Comparison of ENCODE assay signal across 23 mouse cellular contexts in genomic region chr15:92840035-92840434, GRCm38 (mm10).
DNase-seq lines count a peak whose midpoint lies in the region; ATAC-seq lines count a peak whose summit lies in the region.
"Had no signal": no experiment of that assay in that cellular context is flagged by ENCODE, and none has a peak within 500 bp of the region (broad histone marks: within the 10 kb centered on the region; RNA-seq: fewer than 3 reads in every experiment).

No protein-coding gene starts in this region.

- 73% methylated on average over 5 of the region's 5 CpGs for WGBS in hindbrain, embryonic 14.5 days
- WGBS in hindbrain, embryonic 11.5 days, result 77% methylated on average over 5 of the region's 5 CpGs
- 46% methylated on average over 5 of the region's 5 CpGs for WGBS in neural tube, embryonic 15.5 days
- WGBS in forebrain, embryonic 16.5 days, result 60% methylated on average over 5 of the region's 5 CpGs

- peaks cover 6% of the 10 kb centered on the region for H3K4me1 ChIP-seq in hindbrain, embryonic 14.5 days (replicated peaks; ENCODE audit: control insufficient read depth, insufficient read depth, low read length)
- H3K4me1 ChIP-seq in hindbrain, embryonic 11.5 days (replicated peaks; ENCODE audit: control insufficient read depth, insufficient read depth, low read length), result no peaks in the 10 kb centered on the region
- peaks cover 15% of the 10 kb centered on the region for H3K4me1 ChIP-seq in neural tube, embryonic 15.5 days
- H3K4me1 ChIP-seq in forebrain, embryonic 16.5 days (replicated peaks; ENCODE audit: control insufficient read depth, insufficient read depth, low read length), result peaks cover 12% of the 10 kb centered on the region
- H3K4me1 ChIP-seq: kidney, embryonic 15.5 days had no signal

- no peaks in the 10 kb centered on the region for H3K27me3 ChIP-seq in hindbrain, embryonic 14.5 days (ENCODE audit: control insufficient read depth, insufficient read depth, low read length)
- no peaks in the 10 kb centered on the region for H3K27me3 ChIP-seq in hindbrain, embryonic 11.5 days (ENCODE audit: control insufficient read depth, insufficient read depth, low read length)
- H3K27me3 ChIP-seq in neural tube, embryonic 15.5 days (replicated peaks), result no peaks in the 10 kb centered on the region
- H3K27me3 ChIP-seq in forebrain, embryonic 16.5 days (replicated peaks; ENCODE audit: control insufficient read depth, insufficient read depth, low read length), result no peaks in the 10 kb centered on the region
- H3K27me3 ChIP-seq: kidney, embryonic 15.5 days had no signal

- no peak for DNase-seq in hindbrain, embryonic 14.5 days (ENCODE audit: low spot score)
- DNase-seq in hindbrain, embryonic 11.5 days (ENCODE audit: low spot score), result no peak
- DNase-seq in neural tube, embryonic 10.5 days (ENCODE audit: extremely low spot score, low spot score), result no peak
- no peak for DNase-seq in retina, postnatal 1 day
- no peak for DNase-seq in urinary bladder, adult 18-20 months (ENCODE audit: low spot score in 2 of 2)
- DNase-seq: adrenal gland, postnatal 36 days; gastrocnemius, postnatal 36 days; heart, adult 18-20 months; heart, postnatal 36 days; kidney, adult 11 months; kidney, postnatal 25 days; liver; lung, adult 2 months; lung, postnatal 10 days had no signal

- no peak overlapping the region for H3K9ac ChIP-seq in hindbrain, embryonic 14.5 days
- no peak overlapping the region for H3K9ac ChIP-seq in hindbrain, embryonic 11.5 days (ENCODE audit: low read depth, low read length)
- no peak overlapping the region for H3K9ac ChIP-seq in neural tube, embryonic 15.5 days (replicated peaks)
- H3K9ac ChIP-seq in forebrain, embryonic 16.5 days (replicated peaks; ENCODE audit: low read depth, low read length), result no peak overlapping the region
- H3K9ac ChIP-seq: kidney, embryonic 15.5 days; liver, embryonic 14.5 days had no signal

- H3K9me3 ChIP-seq in hindbrain, embryonic 14.5 days (ENCODE audit: control insufficient read depth, low read length), result no peaks in the 10 kb centered on the region
- H3K9me3 ChIP-seq in hindbrain, embryonic 11.5 days (ENCODE audit: control insufficient read depth, low read length), result no peaks in the 10 kb centered on the region
- no peaks in the 10 kb centered on the region for H3K9me3 ChIP-seq in neural tube, embryonic 15.5 days (replicated peaks)
- H3K9me3 ChIP-seq in forebrain, embryonic 16.5 days (ENCODE audit: control insufficient read depth, low read length), result no peaks in the 10 kb centered on the region
- H3K9me3 ChIP-seq: kidney, embryonic 15.5 days had no signal

- H3K4me3 ChIP-seq in hindbrain, embryonic 14.5 days (replicated peaks; ENCODE audit: low read length), result no peak overlapping the region
- H3K4me3 ChIP-seq in hindbrain, embryonic 11.5 days (ENCODE audit: low read depth, low read length), result no peak overlapping the region
- no peak overlapping the region for H3K4me3 ChIP-seq in neural tube, embryonic 15.5 days (replicated peaks)
- H3K4me3 ChIP-seq in forebrain, embryonic 16.5 days (replicated peaks; ENCODE audit: low read length), result no peak overlapping the region
- H3K4me3 ChIP-seq: erythroblast, embryonic 14.5 days; kidney, embryonic 15.5 days had no signal

- peak overlapping the region; percentile 51 for H3K27ac ChIP-seq in hindbrain, embryonic 14.5 days
- H3K27ac ChIP-seq in hindbrain, embryonic 11.5 days (ENCODE audit: low read depth, low read length), result no peak overlapping the region
- H3K27ac ChIP-seq in neural tube, embryonic 15.5 days (replicated peaks), result peak overlapping the region; percentile 41
- peak overlapping the region; percentile 47; the same call in 1 of the 2 replicates for H3K27ac ChIP-seq in forebrain, embryonic 16.5 days (ENCODE audit: low read length)
- H3K27ac ChIP-seq: kidney, embryonic 15.5 days; liver, embryonic 14.5 days; macrophage had no signal

- ATAC-seq in hindbrain, embryonic 14.5 days (ENCODE audit: low FRiP score), result peak; percentile 34; the same call in 1 of the 2 replicates
- ATAC-seq in hindbrain, embryonic 11.5 days (ENCODE audit: low FRiP score), result no peak
- no peak for ATAC-seq in neural tube, embryonic 15.5 days (ENCODE audit: low FRiP score)
- ATAC-seq in forebrain, embryonic 16.5 days, result peak; percentile 54
- ATAC-seq: CD4-positive, CD25-positive, alpha-beta regulatory T cell, adult 4 months; inflammation-experienced regulatory T-cells, adult 6 months had no signal

- no peak overlapping the region for H3K4me2 ChIP-seq in hindbrain, embryonic 14.5 days (replicated peaks)
- no peak overlapping the region for H3K4me2 ChIP-seq in hindbrain, embryonic 11.5 days (replicated peaks; ENCODE audit: low read depth, low read length)
- H3K4me2 ChIP-seq in neural tube, embryonic 15.5 days, result no peak overlapping the region
- H3K4me2 ChIP-seq in forebrain, embryonic 16.5 days (ENCODE audit: low read length), result no peak overlapping the region; the same call in 1 of the 2 replicates
- H3K4me2 ChIP-seq: heart, embryonic 11.5 days; kidney, embryonic 15.5 days had no signal

- no peaks in the 10 kb centered on the region for H3K36me3 ChIP-seq in hindbrain, embryonic 14.5 days (replicated peaks; ENCODE audit: control insufficient read depth, insufficient read depth)
- H3K36me3 ChIP-seq in hindbrain, embryonic 11.5 days (ENCODE audit: control insufficient read depth, insufficient read depth, low read length), result no peaks in the 10 kb centered on the region
- no peaks in the 10 kb centered on the region for H3K36me3 ChIP-seq in neural tube, embryonic 15.5 days
- H3K36me3 ChIP-seq in forebrain, embryonic 16.5 days (ENCODE audit: control insufficient read depth, insufficient read depth), result no peaks in the 10 kb centered on the region
- H3K36me3 ChIP-seq: kidney, embryonic 15.5 days had no signal

Comparison
In these comparisons a context has a peak if more than half of its experiments do, and no peak if none do; other contexts are left out.
1. ATAC-seq: peak in hindbrain, embryonic 14.5 days (single experiment) and forebrain, embryonic 16.5 days (single experiment); none in hindbrain, embryonic 11.5 days (single experiment) and neural tube, embryonic 15.5 days (single experiment).